Mouse (Mus musculus): ENCODE measurements around the gene Ucp3.

DNA sequence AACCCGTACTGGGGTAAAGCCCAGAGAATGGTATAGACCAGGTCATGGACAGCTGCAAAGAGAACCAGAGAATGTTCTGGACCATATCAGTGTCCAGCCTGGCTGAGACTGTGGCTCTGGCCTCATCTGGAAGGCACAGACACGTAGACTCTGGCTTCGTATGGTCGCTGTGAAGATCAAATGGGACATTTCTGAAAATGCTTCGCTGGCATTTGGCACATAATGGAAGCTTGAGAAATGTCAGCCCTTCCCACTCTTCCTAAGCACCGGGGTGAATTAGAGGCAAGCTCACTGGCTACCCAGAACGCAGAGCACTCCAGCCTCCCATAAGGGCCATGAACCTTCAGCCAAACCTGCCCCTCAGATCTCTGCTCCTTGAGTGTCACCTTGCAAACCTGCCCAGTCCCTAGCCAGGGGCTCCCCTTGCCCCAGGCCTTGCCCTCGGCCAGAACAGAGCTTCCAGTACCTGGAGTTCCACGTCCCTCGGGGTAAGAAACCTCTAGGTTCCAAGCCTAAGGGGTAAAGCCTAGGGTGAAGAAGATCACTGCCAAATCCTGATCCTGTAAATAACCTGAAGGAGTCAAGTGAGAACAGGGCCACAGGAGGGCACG is 1.9 kb upstream of the Ucp3 start:
- TF ChIP-seq TAL1 (conservative IDR thresholded peaks at IDR 0.05; ENCODE audit: low read depth, low read length) (no peak), CTCF (IDR thresholded peaks at IDR 0.05; ENCODE audit: low read depth, low read length) (no peak), GATA1 (IDR thresholded peaks at IDR 0.05; ENCODE audit: borderline replicate concordance, low read length) (no peak), POLR2AphosphoS5 (IDR thresholded peaks at IDR 0.05; ENCODE audit: insufficient replicate concordance, low read depth, low read length) (no peak), GATA2 (IDR thresholded peaks at IDR 0.05; ENCODE audit: borderline replicate concordance, low read depth, low read length) (no peak)
